Mouse (Mus musculus): ENCODE measurements around the gene Coasy. TPM values are rescaled to one million over a fixed set of nuclear protein-coding genes. Genes with fewer than 3 reads are reported as not detected.
A peak's percentile ranks its signal among the peaks of the same experiment; 100 is the strongest.
"Not testable (repeated sequence)": the region's sequence is repeated elsewhere in the genome, so short reads cannot be mapped to it uniquely, and the experiment has no call there.

The Coasy gene
- polyA plus RNA-seq, 1 experiment from 2014 or later = 45.5 TPM

GRCm38 (mm10) chr11:101103011-101103410 is 20.6 kb downstream of the Coasy start:
- Histone ChIP-seq H3K36me3 (peaks cover 76% of the 10 kb centered on the region), H3K27me3 (no peaks in the 10 kb centered on the region), H3K9ac (no peak overlapping the region), H3K27ac (replicated peaks) (no peak overlapping the region), H3K4me1 (replicated peaks) (no peaks in the 10 kb centered on the region), H3K9me3 (no peaks in the 10 kb centered on the region), H3K4me2 (no peak overlapping the region), H3K4me3 (no peak overlapping the region)
- ATAC-seq (ENCODE audit: low read depth) = no peak
- 91% methylated on average over 5 of the region's 5 CpGs for WGBS

- 0 out of 2 replicates have a peak, but pooled peaks cover 4% of the 10 kb centered on the region for H3K9me3 ChIP-seq
- H3K36me3 ChIP-seq = peaks cover 21% of the 10 kb centered on the region
- H3K9ac ChIP-seq = no peak overlapping the region
- peaks cover 13% of the 10 kb centered on the region; the same call in 1 of the 2 replicates for H3K4me1 ChIP-seq (replicated peaks)
- H3K27ac ChIP-seq (replicated peaks) = no peak overlapping the region
- no peak overlapping the region for H3K4me3 ChIP-seq
- no peak overlapping the region for H3K4me2 ChIP-seq
- no peaks in the 10 kb centered on the region for H3K27me3 ChIP-seq
- no peak for ATAC-seq (ENCODE audit: low read depth)
- 63% methylated on average over 4 of the region's 4 CpGs for WGBS
These were observed 27.0 kb downstream of the Coasy start for GRCm38 (mm10) chr11:101109351-101109750.

- H3K9ac ChIP-seq = no peak overlapping the region
- no peak overlapping the region for H3K4me2 ChIP-seq
- H3K36me3 ChIP-seq = peaks cover 12% of the 10 kb centered on the region
- 0 out of 2 replicates have a peak, but pooled peaks cover 4% of the 10 kb centered on the region for H3K9me3 ChIP-seq
- no peak for ATAC-seq (ENCODE audit: low read depth)
- peaks cover 27% of the 10 kb centered on the region for H3K4me1 ChIP-seq (replicated peaks)
- no peak overlapping the region for H3K27ac ChIP-seq (replicated peaks)
- no peak overlapping the region for H3K4me3 ChIP-seq
- no peaks in the 10 kb centered on the region for H3K27me3 ChIP-seq
- WGBS = 58% methylated on average over 5 of the region's 5 CpGs
These were observed 28.3 kb downstream of the Coasy start for GRCm38 (mm10) chr11:101110708-101111107.

DNA sequence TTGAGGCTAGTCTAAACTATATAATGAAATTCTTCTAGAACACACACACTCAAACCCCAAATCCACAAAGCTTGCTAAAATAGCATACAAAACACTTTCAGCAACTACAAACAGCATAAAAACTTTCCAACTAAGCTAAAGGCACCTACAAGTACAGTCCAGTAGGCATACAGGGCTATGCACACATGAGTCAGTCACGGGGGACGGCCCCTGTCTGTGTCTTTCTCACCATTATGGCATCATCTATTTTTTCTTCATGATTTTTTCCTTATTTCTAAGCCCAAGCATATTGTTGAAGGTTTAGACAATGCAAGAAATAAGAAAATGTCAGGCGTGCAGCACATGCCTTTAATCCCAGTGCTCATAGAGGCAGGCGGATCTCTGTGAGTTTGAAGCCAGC is 28.8 kb downstream of the Coasy start:
- Histone ChIP-seq H3K27ac (replicated peaks) (no peak overlapping the region), H3K9ac (no peak overlapping the region), H3K4me1 (replicated peaks) (peaks cover 31% of the 10 kb centered on the region), H3K36me3 (peaks cover 8% of the 10 kb centered on the region), H3K9me3 (0 out of 2 replicates have a peak, but pooled peaks cover 4% of the 10 kb centered on the region), H3K4me2 (no peak overlapping the region), H3K27me3 (no peaks in the 10 kb centered on the region), H3K4me3 (no peak overlapping the region)
- no peak for ATAC-seq (ENCODE audit: low read depth)
- 92% methylated on average over 4 of the region's 4 CpGs for WGBS

DNA sequence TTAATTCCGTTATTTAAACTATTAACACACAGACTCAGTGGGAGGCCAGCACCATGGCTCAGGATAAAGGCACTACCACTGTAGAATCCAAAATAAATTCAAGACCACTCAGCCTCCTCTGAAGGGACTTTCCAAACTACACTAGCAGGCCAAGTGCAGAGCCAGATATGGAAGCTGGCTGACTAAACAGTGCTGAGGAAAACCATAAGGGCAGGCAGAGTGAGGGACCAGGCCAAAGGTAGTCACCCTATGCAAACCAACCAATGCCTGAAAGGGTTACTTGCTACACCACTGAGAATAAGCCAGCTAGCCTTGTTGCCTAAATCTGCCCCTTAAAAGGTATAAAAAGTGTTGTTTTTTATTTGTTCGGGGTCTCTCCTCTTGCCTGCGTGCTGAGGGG is 29.8 kb downstream of the Coasy start:
- 84% methylated on average over 3 of the region's 3 CpGs for WGBS
- Histone ChIP-seq H3K4me2 (no peak overlapping the region), H3K27me3 (no peaks in the 10 kb centered on the region), H3K27ac (replicated peaks) (no peak overlapping the region), H3K36me3 (peaks cover 13% of the 10 kb centered on the region), H3K4me1 (replicated peaks) (peaks cover 42% of the 10 kb centered on the region), H3K9ac (no peak overlapping the region; the same call in 1 of the 2 replicates), H3K9me3 (0 out of 2 replicates have a peak, but pooled peaks cover 4% of the 10 kb centered on the region), H3K4me3 (no peak overlapping the region)
- no peak for ATAC-seq (ENCODE audit: low read depth)

DNA sequence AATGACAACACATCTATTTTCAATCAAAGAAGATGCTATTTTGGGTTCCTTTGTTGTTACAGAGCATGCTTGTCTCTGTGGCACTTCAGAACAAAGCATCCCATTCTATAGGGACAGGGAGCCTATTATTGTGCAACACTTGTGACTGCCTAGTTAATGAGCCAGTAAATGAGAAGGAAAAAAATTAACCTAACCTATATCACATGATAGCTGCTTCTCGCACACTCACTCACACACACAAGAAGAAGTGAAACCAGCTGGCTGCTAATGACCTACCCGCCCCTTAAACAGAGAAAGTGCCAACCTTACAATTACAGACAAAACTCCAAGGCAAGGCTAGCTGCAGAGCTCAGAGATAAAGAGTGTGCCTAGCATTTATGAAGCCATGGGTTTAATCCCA is 33.2 kb downstream of the Coasy start:
- H3K27me3 ChIP-seq = no peaks in the 10 kb centered on the region
- H3K4me3 ChIP-seq = no peak overlapping the region
- peak overlapping the region; percentile 22 for H3K4me2 ChIP-seq
- peaks cover 63% of the 10 kb centered on the region for H3K4me1 ChIP-seq (replicated peaks)
- ATAC-seq (ENCODE audit: low read depth) = no peak
- H3K36me3 ChIP-seq = peaks cover 13% of the 10 kb centered on the region
- peak overlapping the region; percentile 14; the same call in 1 of the 2 replicates for H3K9ac ChIP-seq
- H3K9me3 ChIP-seq = 0 out of 2 replicates have a peak, but pooled peaks cover 4% of the 10 kb centered on the region
- WGBS = 34% methylated on average over 2 of the region's 2 CpGs
- peak overlapping the region; percentile 71 for H3K27ac ChIP-seq (replicated peaks)

DNA sequence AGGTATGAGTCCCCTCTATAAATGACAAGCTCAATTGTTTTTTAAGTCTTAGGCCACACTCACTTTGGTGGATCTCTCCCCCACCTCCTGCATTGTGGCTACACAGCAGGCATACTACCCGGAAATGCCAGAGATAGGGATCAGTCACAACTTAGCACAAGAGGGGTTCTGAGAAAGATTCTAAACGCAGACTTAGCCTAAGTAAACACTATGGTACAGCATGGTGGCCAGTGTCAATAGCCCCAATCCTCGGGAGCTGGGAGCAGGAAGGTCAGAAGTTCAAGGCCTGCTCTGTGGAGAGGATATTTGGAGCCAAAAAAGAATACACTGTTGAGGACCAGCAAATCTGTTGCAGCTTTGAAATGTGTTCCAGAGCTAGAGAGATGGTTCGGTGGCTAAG is 35.7 kb downstream of the Coasy start:
- Histone ChIP-seq H3K4me3 (peak overlapping the region; percentile 81), H3K4me1 (replicated peaks) (peaks cover 65% of the 10 kb centered on the region), H3K27ac (replicated peaks) (no peak overlapping the region), H3K36me3 (peaks cover 17% of the 10 kb centered on the region), H3K9me3 (0 out of 2 replicates have a peak, but pooled peaks cover 2% of the 10 kb centered on the region), H3K4me2 (peak overlapping the region; percentile 93), H3K9ac (peak overlapping the region; percentile 96), H3K27me3 (no peaks in the 10 kb centered on the region)
- no peak for ATAC-seq (ENCODE audit: low read depth)
- WGBS = 51% methylated on average over 4 of the region's 4 CpGs

DNA sequence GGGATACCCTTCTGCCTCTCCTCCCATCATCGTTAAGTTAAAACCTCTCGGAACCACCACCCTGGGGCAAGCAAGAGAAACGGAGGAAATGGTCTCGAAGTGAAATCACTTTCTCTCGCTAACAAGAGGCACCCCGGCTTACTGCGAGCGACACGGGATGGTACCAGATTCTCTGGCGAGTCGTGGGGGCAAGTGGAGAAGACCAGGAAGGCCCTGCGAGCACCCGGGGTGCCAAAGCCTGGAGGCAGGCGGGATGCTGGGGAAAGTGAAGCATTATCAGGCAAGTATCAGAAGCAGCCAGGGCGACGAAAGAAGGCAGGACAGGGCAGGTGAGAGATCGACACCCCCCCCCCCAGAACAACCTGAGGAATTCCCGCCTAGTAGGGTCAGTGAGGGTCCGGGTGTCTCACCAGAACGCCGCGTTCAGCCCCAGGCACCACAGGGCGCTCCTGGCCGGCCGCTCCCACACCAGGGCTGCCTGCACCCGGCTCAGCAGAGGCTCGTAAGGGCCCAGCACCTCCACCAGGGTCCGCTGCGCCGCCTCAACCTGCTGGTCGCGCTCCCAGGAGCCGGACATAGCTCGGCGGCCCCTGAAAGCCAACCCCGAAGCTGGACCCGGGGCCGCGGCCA is 36.9 kb downstream of the Coasy start:
- Histone ChIP-seq H3K27ac (replicated peaks) (peak overlapping the region; percentile 87), H3K4me1 (replicated peaks) (peaks cover 65% of the 10 kb centered on the region), H3K36me3 (peaks cover 27% of the 10 kb centered on the region), H3K9ac (peak overlapping the region; percentile 96), H3K4me2 (peak overlapping the region; percentile 93), H3K9me3 (no peaks in the 10 kb centered on the region), H3K27me3 (no peaks in the 10 kb centered on the region), H3K4me3 (peak overlapping the region; percentile 81)
- peak; percentile 78 for ATAC-seq (ENCODE audit: low read depth)
- under 1% methylated on average over 39 of the region's 39 CpGs for WGBS

DNA sequence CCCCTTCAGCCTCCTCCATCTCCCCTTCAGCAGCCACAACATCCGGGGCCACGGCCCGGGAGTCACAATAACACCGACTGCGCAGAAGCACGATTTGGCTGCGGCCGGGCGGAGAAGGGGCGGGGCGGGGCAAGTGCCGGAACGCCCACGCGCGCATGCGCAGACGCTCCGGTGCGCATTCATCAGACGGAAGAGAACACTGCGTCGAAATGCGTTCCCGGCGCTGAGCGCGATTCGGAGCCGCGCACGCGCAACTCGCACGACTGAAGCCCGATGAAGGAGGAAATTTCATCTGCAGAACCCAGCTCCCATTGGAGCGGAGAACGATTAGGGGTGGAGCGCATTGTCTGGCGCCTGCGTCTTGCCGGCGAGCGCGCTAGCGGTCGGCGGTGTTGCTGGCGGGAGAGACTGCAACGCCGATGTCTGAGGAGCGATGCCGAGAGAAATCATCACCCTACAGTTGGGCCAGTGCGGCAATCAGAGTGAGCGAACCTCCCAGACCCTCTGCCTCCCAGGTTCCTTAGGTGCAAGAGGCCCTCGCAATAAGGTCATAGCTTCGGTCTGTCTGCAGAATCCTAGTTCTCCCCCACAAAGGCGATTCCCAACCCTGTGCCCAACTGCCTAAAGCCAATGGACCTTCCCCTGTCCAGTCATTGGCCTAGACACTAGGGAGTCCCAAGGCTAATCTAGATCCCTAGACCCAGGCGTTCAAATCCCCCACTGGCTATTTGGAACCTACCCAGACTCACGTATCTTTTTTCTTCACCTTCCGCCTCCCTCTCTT is 37.6 kb downstream of the Coasy start, which contains the start of the genes Retreg3 and Tubg1:
Gene Retreg3 (minus strand): TSS at position 133 of the 784 bp plus-strand sequence.
Gene Tubg1 (plus strand): TSS at position 178 of the 784 bp plus-strand sequence.
- peak; percentile 98 for ATAC-seq (ENCODE audit: low read depth)
- Histone ChIP-seq H3K4me3 (peak within 1 kb of the TSS; percentile 81), H3K4me2 (peak within 1 kb of the TSS; percentile 93), H3K27ac (replicated peaks) (peak within 1 kb of the TSS; percentile 89), H3K9me3 (no peaks in the 10 kb centered on the region), H3K4me1 (replicated peaks) (peaks cover 58% of the 10 kb centered on the region), H3K36me3 (peaks cover 28% of the 10 kb centered on the region), H3K9ac (peak within 1 kb of the TSS; percentile 96), H3K27me3 (no peaks in the 10 kb centered on the region)
- under 1% methylated on average over 61 of the region's 61 CpGs for WGBS

- Histone ChIP-seq H3K27me3 (no peaks in the 10 kb centered on the region), H3K9me3 (no peaks in the 10 kb centered on the region), H3K9ac (peak overlapping the region; percentile 83), H3K27ac (replicated peaks) (peak overlapping the region; percentile 89), H3K36me3 (peaks cover 35% of the 10 kb centered on the region), H3K4me3 (peak overlapping the region; percentile 81), H3K4me2 (peak overlapping the region; percentile 79), H3K4me1 (replicated peaks) (peaks cover 51% of the 10 kb centered on the region)
- WGBS = 25% methylated on average over 19 of the region's 19 CpGs
- no peak; the same call in 1 of the 2 replicates for ATAC-seq (ENCODE audit: low read depth)
These were observed 38.3 kb downstream of the Coasy start for GRCm38 (mm10) chr11:101120545-101121188.

GRCm38 (mm10) chr11:101124494-101124893 is 42.1 kb downstream of the Coasy start:
- not testable (repeated sequence) for H3K9me3 ChIP-seq

DNA sequence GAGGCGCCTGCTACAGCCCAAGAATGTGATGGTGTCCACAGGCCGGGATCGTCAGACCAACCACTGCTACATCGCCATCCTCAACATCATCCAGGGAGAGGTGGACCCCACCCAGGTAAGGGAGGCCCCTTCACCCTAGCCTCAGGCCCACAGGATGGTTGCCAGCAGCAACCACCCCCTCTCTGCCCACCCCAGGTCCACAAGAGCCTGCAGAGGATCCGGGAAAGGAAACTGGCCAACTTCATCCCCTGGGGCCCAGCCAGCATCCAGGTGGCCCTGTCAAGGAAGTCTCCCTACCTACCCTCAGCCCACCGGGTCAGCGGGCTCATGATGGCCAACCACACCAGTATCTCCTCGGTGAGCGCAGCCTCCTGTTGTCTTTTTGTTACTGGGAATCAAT is 42.6 kb downstream of the Coasy start:
- H3K4me2 ChIP-seq; H3K27ac ChIP-seq (replicated peaks); H3K4me3 ChIP-seq; H3K27me3 ChIP-seq; ATAC-seq (ENCODE audit: low read depth); H3K9me3 ChIP-seq; H3K9ac ChIP-seq: not testable (repeated sequence)
- Histone ChIP-seq H3K36me3 (peaks cover 47% of the 10 kb centered on the region), H3K4me1 (replicated peaks) (peaks cover 16% of the 10 kb centered on the region)
- WGBS = 95% methylated on average over 9 of the region's 9 CpGs

More at GRCm38 (mm10) chr11:101124494-101124893, 42.1 kb downstream of the Coasy start:
- not testable (repeated sequence) for H3K4me2 ChIP-seq; ATAC-seq (ENCODE audit: low read depth); H3K4me3 ChIP-seq; H3K27ac ChIP-seq (replicated peaks); H3K9ac ChIP-seq; H3K27me3 ChIP-seq
- WGBS = 93% methylated on average over 8 of the region's 8 CpGs
- peaks cover 16% of the 10 kb centered on the region for H3K4me1 ChIP-seq (replicated peaks)
- peaks cover 47% of the 10 kb centered on the region for H3K36me3 ChIP-seq

Measured in neural tube, embryonic 13.5 days (tissue).